Mouse (Mus musculus) midbrain, embryonic 11.5 days (tissue): ENCODE data around the gene Pik3ca. TPM values are rescaled to one million over a fixed set of nuclear protein-coding genes. Genes with fewer than 3 reads are reported as not detected.

ENCODE experiments used
- ATAC-seq: fragments of 200-750 bp; cut with Nextera tagmentation; 2 replicates; pipeline ENCODE4 v1.8.0; 2017; ENCODE audit warnings: moderate TSS enrichment, moderate library complexity; ENCODE audit not compliant: low FRiP score
- DNase-seq: peaks from one replicate; pipeline ENCODE4 v3.0.0; 2015; ENCODE audit warnings: low spot score; ENCODE audit errors: missing footprints
- H3K27ac ChIP-seq: fragments of 300-500 bp; sonication (generic); 2 replicates; pipeline ENCODE4 v1.5.1; 2014; ENCODE audit warnings: low read depth, low read length
- H3K27me3 ChIP-seq: fragments of 300-500 bp; sonication (generic); 2 replicates; pipeline ENCODE4 v1.6.1; 2014; ENCODE audit warnings: mild to moderate bottlenecking, low read length, moderate library complexity, mixed read lengths; ENCODE audit not compliant: control insufficient read depth, insufficient read depth
- H3K36me3 ChIP-seq: fragments of 300-500 bp; sonication (generic); 2 replicates; pipeline ENCODE4 v1.6.1; 2014; ENCODE audit warnings: mild to moderate bottlenecking, low read length, moderate library complexity, mixed read lengths; ENCODE audit not compliant: control insufficient read depth, insufficient read depth
- H3K4me1 ChIP-seq: fragments of 300-500 bp; sonication (generic); 2 replicates; pipeline ENCODE4 v1.6.1; 2014; ENCODE audit warnings: low read length; ENCODE audit not compliant: control insufficient read depth, insufficient read depth
- H3K4me2 ChIP-seq: fragments of 300-500 bp; sonication (generic); 2 replicates; pipeline ENCODE4 v1.6.1; 2014; ENCODE audit warnings: mild to moderate bottlenecking, moderate library complexity
- H3K4me3 ChIP-seq: fragments of 300-500 bp; sonication (generic); 2 replicates; pipeline ENCODE4 v1.5.1; 2014; ENCODE audit warnings: low read depth, low read length
- H3K9ac ChIP-seq: fragments of 300-500 bp; sonication (generic); 2 replicates; pipeline ENCODE4 v1.6.1; 2014; ENCODE audit warnings: low read length
- H3K9me3 ChIP-seq: fragments of 300-500 bp; sonication (generic); 2 replicates; pipeline ENCODE4 v1.6.1; 2016; ENCODE audit warnings: low read length; ENCODE audit not compliant: control insufficient read depth
- WGBS: fragments of 180-500 bp; shearing (Covaris S2); extraction: QIAGEN DNeasy Blood & Tissue Kit; methylation state at CpG from one replicate; pipeline ENCODE4 v1.1.7; 2014; 5-methylcytosine and 5-hydroxymethylcytosine counted together
- polyA plus RNA-seq: library from polyadenylated mRNA; unstranded; fragments of >200 nt; fragmentation: Nextera tagmentation; extraction: Ambion mirVana; gene quantifications from 2 replicates; pipeline ENCODE4 v1.2.1, GENCODE M21; 2014

The Pik3ca gene
- polyA plus RNA-seq, result 12.7 and 14.0 TPM in 2 replicates

DNA sequence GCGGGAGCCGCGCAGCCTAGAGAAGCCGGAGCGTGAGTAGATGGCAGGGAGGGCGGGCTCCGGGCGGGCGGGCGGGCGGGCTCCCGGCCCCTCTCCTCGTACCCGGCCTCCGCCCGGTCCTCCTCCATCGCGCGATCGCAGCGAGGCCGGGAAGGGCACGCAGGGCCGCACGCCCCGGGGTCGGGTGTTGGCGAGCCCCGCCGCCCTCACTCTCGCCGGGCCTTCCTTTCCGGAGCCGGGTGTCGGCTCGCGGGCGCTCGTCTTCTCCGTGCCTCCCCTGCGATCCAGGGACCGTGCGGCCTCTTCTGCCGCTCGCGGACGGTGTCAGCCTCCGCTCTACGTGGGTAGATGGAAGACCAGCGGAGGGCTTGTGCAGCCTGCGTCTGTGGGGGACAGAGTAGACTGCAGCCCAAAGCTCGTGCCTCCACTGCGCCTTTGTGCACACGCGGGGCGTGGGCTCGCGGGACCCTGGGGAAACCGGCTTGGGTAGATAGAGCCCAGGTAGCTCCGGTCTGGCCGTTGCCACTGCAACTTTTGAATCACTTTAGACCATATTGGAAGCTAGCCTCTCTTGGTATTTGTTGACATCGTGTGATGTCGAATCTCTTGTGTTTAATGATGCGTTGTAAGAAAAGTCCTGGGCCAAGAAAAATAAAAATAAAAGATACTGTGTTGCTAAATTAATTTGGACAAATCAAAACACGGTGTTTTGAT lies at the start of gene Pik3ca:
Gene Pik3ca, plus strand, starts transcription at position 211 of the 714 bp plus-strand sequence.
- no peaks in the 10 kb centered on the region for H3K36me3 ChIP-seq
- DNase-seq, result peak; percentile 97
- peak within 1 kb of the TSS; percentile 91 for H3K4me3 ChIP-seq
- no peaks in the 10 kb centered on the region for H3K27me3 ChIP-seq
- H3K9me3 ChIP-seq, result no peaks in the 10 kb centered on the region
- H3K4me1 ChIP-seq, result peaks cover 17% of the 10 kb centered on the region
- under 1% methylated on average over 43 of the region's 65 CpGs for whole genome bisulfite sequencing
- ATAC-seq, result peak; percentile 65
- peak within 1 kb of the TSS; percentile 91 for H3K9ac ChIP-seq
- H3K27ac ChIP-seq, result peak within 1 kb of the TSS; percentile 83
- H3K4me2 ChIP-seq, result peak within 1 kb of the TSS; percentile 76

DNA sequence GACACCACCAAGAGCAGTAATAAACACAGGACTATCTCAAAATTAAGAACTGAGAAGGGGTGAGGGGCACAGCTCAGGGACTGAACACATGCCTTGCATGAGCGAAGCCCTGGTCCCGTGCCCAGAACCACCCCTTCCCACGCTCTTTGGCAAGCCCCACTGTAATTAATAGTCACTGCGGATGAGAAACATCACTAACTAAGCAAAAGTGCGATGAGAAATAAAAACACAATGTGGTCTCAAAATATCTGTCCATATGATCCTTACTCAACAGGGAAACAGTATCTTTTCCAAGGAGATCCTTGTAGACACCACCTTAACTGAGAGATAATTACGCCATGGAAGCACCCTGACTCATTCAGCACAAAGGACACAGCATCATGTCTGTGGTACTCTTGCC lies 49.6 kb upstream of the Pik3ca start:
- no peaks in the 10 kb centered on the region for H3K9me3 ChIP-seq
- H3K4me3 ChIP-seq, result no peak overlapping the region
- no peaks in the 10 kb centered on the region for H3K27me3 ChIP-seq
- DNase-seq, result no peak
- no peak overlapping the region for H3K9ac ChIP-seq
- no peaks in the 10 kb centered on the region for H3K4me1 ChIP-seq
- no peak overlapping the region for H3K4me2 ChIP-seq
- no peak overlapping the region for H3K27ac ChIP-seq
- no peak for ATAC-seq
- H3K36me3 ChIP-seq, result peaks cover 3% of the 10 kb centered on the region; the same call in 1 of the 2 replicates
- WGBS, result 92% methylated on average over 6 of the region's 6 CpGs

DNA sequence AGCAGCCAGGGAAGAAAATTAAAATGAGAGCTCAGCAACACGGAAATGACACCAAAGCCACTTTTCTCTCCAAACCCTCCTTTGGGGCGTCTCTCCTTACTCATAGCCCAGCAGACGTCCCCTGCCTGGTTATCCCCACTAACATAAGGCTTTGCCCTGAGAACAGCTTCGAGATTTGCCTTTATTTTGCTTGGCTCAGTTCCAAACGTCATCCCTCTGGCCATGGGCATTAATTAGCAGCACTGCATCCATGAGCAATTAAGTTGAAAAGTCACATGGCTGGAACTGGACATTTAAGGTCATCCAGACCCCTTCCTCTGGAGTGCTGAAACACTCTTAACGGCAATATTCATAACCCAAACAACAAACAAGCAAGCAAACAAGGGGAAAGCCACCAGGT lies 36.2 kb upstream of the Pik3ca start:
- Histone ChIP-seq H3K9ac (no peak overlapping the region), H3K4me3 (no peak overlapping the region), H3K4me1 (peaks cover 4% of the 10 kb centered on the region), H3K27me3 (no peaks in the 10 kb centered on the region; the same call in 1 of the 2 replicates), H3K4me2 (no peak overlapping the region), H3K36me3 (no peaks in the 10 kb centered on the region), H3K9me3 (no peaks in the 10 kb centered on the region), H3K27ac (no peak overlapping the region)
- WGBS, result 75% methylated on average over 6 of the region's 6 CpGs
- DNase-seq (no peak), ATAC-seq (no peak)

DNA sequence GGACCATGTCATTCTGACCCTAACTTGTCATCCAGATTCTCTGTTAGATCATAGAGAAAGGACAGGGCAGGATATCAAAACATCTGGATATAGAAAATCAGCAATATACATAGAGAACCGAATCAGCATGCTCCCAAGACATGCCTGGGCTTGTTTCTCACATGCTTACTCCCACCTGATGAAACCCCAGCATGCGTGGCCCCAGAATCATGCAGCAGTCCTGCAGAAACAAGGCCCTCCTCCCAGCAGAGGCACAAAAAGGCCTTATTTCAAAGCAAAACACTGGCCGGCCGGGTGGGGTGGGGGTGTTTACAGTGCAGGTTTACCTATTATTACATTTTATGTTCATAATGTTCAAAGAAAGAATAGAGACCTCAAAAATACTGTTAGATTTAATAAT lies 33.3 kb upstream of the Pik3ca start:
- no peaks in the 10 kb centered on the region for H3K36me3 ChIP-seq
- 38% methylated on average over 4 of the region's 4 CpGs for WGBS
- H3K27me3 ChIP-seq, result no peaks in the 10 kb centered on the region; the same call in 1 of the 2 replicates
- peaks cover 4% of the 10 kb centered on the region for H3K4me1 ChIP-seq
- no peak overlapping the region for H3K27ac ChIP-seq
- ATAC-seq, result no peak
- DNase-seq, result peak; percentile 83
- no peaks in the 10 kb centered on the region for H3K9me3 ChIP-seq
- H3K9ac ChIP-seq, result peak overlapping the region; percentile 54
- peak overlapping the region; percentile 76 for H3K4me2 ChIP-seq
- H3K4me3 ChIP-seq, result peak overlapping the region; percentile 11; the same call in 1 of the 2 replicates

DNA sequence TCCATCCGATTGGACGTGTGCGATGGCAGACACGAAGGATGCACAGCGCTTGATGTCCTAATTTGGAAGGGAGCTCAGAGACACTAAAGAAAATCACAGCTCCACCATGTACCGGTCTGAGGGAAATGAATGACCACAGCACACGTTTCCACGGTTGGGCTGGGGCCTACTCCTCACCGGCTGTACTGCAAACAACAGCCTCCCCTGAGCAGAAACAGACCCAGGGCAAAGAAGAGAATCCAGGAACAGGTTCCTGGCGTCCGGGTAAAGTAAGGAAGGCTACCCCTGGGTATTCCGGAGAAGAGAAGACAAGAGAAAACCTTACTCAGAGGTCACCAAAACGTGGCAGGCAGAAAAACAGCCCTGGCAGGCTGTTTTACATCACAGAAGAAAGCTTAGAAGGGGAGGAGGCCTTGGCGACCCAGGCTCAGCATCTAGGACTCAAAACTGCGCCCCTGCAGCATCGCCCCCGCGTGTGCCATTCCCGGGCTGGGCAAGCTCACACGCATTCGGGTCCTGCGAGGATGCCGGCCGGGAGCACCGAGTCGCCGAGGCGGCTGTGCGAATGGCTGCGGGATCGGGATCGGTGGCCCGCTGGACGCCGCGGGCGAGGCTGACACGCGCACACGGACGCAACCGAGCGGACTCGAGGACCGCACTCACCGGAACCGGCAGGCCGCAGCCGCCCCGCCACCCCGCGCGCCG lies 32.5 kb upstream of the Pik3ca start:
- Histone ChIP-seq H3K4me2 (peak overlapping the region; percentile 76), H3K4me1 (peaks cover 4% of the 10 kb centered on the region), H3K27ac (peak overlapping the region; percentile 38), H3K27me3 (no peaks in the 10 kb centered on the region; the same call in 1 of the 2 replicates), H3K9me3 (no peaks in the 10 kb centered on the region), H3K4me3 (peak overlapping the region; percentile 85), H3K9ac (peak overlapping the region; percentile 91), H3K36me3 (no peaks in the 10 kb centered on the region)
- ATAC-seq, result peak; percentile 75
- peak; percentile 97 for DNase-seq
- under 1% methylated on average over 48 of the region's 54 CpGs for WGBS

DNA sequence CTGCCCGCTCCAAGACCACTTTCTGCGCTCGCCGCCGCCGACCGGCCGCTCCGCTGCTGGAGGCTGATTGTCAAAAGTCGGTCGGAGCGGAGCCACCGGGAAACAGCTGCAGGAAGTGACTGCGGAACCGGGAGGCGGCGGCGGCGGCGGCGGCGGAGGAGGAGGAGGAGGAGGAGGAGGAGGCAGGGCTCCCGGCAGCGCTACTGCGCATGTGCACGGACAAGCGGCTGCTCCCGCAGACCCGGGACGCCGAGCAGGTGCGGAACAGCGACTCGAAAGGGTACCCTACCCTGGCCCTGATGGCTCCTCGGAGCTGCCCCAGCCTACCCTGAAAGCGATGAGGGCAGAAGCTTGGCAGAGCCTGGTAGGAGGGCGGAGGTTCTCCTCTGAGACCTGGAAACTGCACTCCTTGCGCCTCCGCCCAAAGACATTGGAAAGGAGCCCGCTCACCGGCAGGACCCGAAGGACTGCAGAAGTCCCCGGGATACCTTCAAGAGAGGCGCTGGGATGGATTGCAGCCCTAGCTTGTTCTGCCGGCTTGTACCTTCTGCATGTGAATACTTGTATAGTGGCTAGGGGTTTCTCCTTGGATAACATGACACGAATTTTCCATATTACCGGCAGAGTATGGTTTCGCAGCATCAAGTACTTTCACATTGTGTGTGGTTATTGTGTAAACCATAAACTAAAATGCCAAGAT lies 31.8 kb upstream of the Pik3ca start, which contains the start of gene Zmat3:
Gene Zmat3, minus strand, starts transcription at position 469 of the 700 bp plus-strand sequence.
- peak; percentile 99 for DNase-seq
- no peaks in the 10 kb centered on the region; the same call in 1 of the 2 replicates for H3K27me3 ChIP-seq
- no peaks in the 10 kb centered on the region for H3K36me3 ChIP-seq
- peak within 1 kb of the TSS; percentile 85 for H3K4me3 ChIP-seq
- H3K9me3 ChIP-seq, result no peaks in the 10 kb centered on the region
- H3K4me2 ChIP-seq, result peak within 1 kb of the TSS; percentile 76
- peak within 1 kb of the TSS; percentile 38 for H3K27ac ChIP-seq
- peak within 1 kb of the TSS; percentile 91 for H3K9ac ChIP-seq
- 6% methylated on average over 27 of the region's 48 CpGs for WGBS
- peaks cover 4% of the 10 kb centered on the region for H3K4me1 ChIP-seq
- peak; percentile 88 for ATAC-seq

DNA sequence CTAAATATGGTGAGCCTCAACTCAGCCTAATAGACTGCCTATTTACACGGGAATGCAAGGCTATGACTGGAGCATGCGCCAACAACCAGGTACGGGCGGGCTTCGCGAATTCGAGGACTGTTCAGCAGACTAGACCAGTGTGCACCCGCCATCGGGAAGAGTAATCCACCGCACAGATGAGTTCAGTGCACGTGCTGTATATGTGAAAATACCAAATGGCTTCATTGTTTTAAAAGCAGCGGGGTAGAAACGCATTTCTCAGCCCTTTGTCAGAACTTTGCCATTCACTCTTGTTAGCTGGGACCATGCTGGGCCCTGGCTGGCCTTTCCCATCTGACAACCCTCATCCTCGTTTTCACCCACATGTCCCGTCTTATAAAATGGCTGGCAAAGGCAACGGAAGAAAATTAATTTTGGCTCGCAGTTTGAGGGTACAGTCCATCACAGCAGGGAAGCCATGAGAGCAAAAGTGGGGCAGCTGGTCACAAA lies 31.2 kb upstream of the Pik3ca start:
- H3K9ac ChIP-seq, result no peak overlapping the region; the same call in 1 of the 2 replicates
- no peaks in the 10 kb centered on the region for H3K36me3 ChIP-seq
- peak overlapping the region; percentile 85 for H3K4me3 ChIP-seq
- DNase-seq (no peak), ATAC-seq (peak; percentile 54)
- no peaks in the 10 kb centered on the region; the same call in 1 of the 2 replicates for H3K27me3 ChIP-seq
- H3K4me1 ChIP-seq, result peaks cover 4% of the 10 kb centered on the region
- H3K9me3 ChIP-seq, result no peaks in the 10 kb centered on the region
- no peak overlapping the region for H3K27ac ChIP-seq
- 64% methylated on average over 17 of the region's 17 CpGs for WGBS
- peak overlapping the region; percentile 76 for H3K4me2 ChIP-seq

DNA sequence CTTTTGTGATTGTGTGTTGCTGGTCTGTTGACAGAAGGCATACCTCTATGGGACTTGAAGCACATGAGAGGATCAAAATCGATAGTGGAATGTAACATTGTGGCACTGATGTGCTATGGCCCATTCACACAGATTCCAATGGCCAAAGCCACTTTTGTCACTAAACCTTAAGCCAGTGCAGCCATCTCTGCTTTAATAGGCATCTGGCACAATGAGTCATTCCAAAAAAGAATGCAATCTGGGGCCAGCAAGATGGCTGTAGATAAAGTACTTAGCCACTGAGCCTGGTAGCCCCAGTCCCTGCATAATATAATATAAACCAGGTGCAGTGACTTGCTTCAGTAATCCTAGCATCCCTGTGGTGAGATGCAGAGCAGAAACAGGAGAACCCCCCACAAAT lies 30.0 kb upstream of the Pik3ca start:
- Histone ChIP-seq H3K4me1 (peaks cover 4% of the 10 kb centered on the region), H3K9ac (no peak overlapping the region), H3K36me3 (no peaks in the 10 kb centered on the region), H3K4me3 (no peak overlapping the region), H3K27me3 (no peaks in the 10 kb centered on the region; the same call in 1 of the 2 replicates), H3K27ac (no peak overlapping the region), H3K9me3 (no peaks in the 10 kb centered on the region), H3K4me2 (no peak overlapping the region)
- ATAC-seq (no peak), DNase-seq (no peak)
- WGBS, result 89% methylated on average over 1 of the region's 1 CpGs
